Mouse (Mus musculus) myocyte (in vitro differentiated cells): ENCODE data around the gene 1600002K03Rik.

Experiments used
- MAX ChIP-seq: IDR thresholded peaks from one replicate; pipeline ENCODE4 v1.6.1; 2011; ENCODE audit warnings: low read depth, mild to moderate bottlenecking, control low read depth
- MYOD1 ChIP-seq, 3 experiments: IDR thresholded peaks; one replicate each; pipeline ENCODE4 v1.6.1; 2011; ENCODE audit warnings: control low read depth in 2 of 3, low read depth in 2 of 3, mild to moderate bottlenecking in 2 of 3, moderate library complexity in 1 of 3; ENCODE audit not compliant: insufficient read length in 2 of 3, control insufficient read depth in 1 of 3
- POLR2A ChIP-seq: IDR thresholded peaks from one replicate; pipeline ENCODE4 v1.6.1; 2011; ENCODE audit warnings: low read depth, mild to moderate bottlenecking, control low read depth, moderate library complexity; ENCODE audit not compliant: insufficient read length
- POLR2AphosphoS2 ChIP-seq: IDR thresholded peaks from one replicate; pipeline ENCODE4 v1.6.1; 2011; ENCODE audit warnings: low read depth, control low read depth; ENCODE audit not compliant: insufficient read length
- TCF12 ChIP-seq: IDR thresholded peaks from one replicate; pipeline ENCODE4 v1.6.1; 2011; ENCODE audit warnings: mild to moderate bottlenecking, control low read depth; ENCODE audit not compliant: poor library complexity, insufficient read depth, severe bottlenecking

- TF ChIP-seq TCF12 (no peak), POLR2AphosphoS2 (no peak), POLR2A (no peak), MYOD1 (IDR thresholded peaks at IDR 0.05; ENCODE audit: control insufficient read depth in 1 of 3, insufficient read length in 2 of 3, low read depth in 2 of 3) (no peak), MAX (no peak)
Observed at GRCm38 (mm10) chr10:80169070-80169469, 3.7 kb upstream of the 1600002K03Rik start.
